Mouse (Mus musculus) natural killer cell, adult 2 months (primary cell): ENCODE data around the gene Agbl3.

ENCODE experiments used
- DNase-seq, 2 experiments: peaks; one replicate each; pipeline ENCODE4 v3.0.0; 2022; ENCODE audit warnings: low spot score in 2 of 2

The Agbl3 gene

GRCm38 (mm10) chr6:34906661-34907060 is 126.4 kb downstream of the Agbl3 start:
- no peak for DNase-seq

DNA sequence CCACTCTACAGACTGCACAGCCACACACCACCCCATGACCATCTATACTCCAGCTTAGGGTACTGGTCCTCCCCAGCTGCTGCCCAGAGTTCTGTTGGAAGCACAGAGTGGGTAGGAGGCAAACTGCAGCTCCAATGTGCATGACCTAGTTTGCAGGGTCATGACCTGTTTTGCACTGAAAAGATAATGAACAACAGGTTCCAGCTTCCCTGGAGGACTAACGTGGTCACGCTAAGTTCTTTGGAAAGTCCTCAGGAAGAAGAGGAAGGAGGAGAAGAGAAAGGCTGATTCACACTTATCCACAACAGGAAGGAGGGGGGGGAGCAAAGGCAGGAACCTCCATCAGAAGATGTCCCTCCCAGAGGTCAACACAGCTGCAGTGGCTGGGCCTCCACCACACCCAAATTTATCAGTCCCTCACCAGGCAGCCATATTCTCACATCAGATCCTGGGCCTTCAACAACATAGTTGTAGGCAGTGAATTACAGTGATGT is 126.9 kb downstream of the Agbl3 start:
- no peak for DNase-seq

- DNase-seq: no peak
Measured at GRCm38 (mm10) chr6:34907696-34908260, 127.5 kb downstream of the Agbl3 start.
